Mouse (Mus musculus): ENCODE measurements at regions not wholly inside any gene's neighbourhood (a gene's known extent, or its start where the extent isn't known, plus 50 kb on each side); places are given as distances from the start of the nearest gene placed in this dataset.

- intact Hi-C loops (cut with DNase I), result loop anchor here (10.0 kb wide), 1 partner anchor 1129 kb away; no protein-coding TSS in a partner anchor
Measured at GRCm38 (mm10) chr6:147954253-147954652, 92.8 kb upstream of the Far2 start.

GRCm38 (mm10) chr6:147954967-147955830 lies 91.9 kb upstream of the Far2 start:
- intact Hi-C loops (cut with DNase I), result loop anchor here (10.0 kb wide), 1 partner anchor 1130 kb away; no protein-coding TSS in a partner anchor

GRCm38 (mm10) chr6:147964739-147965138 lies 82.3 kb upstream of the Far2 start:
- intact Hi-C loops (cut with DNase I), result no loop called here

- intact Hi-C loops (cut with DNase I), result no loop called here
Measured at GRCm38 (mm10) chr6:147970162-147970608, 76.9 kb upstream of the Far2 start.

- intact Hi-C loops (cut with DNase I), result no loop called here
Measured at GRCm38 (mm10) chr6:147972552-147972951, 74.5 kb upstream of the Far2 start.

GRCm38 (mm10) chr6:147973059-147973458 lies 74.0 kb upstream of the Far2 start:
- intact Hi-C loops (cut with DNase I), result no loop called here

- intact Hi-C loops (cut with DNase I), result no loop called here
Measured at GRCm38 (mm10) chr6:147975917-147976316, 71.1 kb upstream of the Far2 start.

- intact Hi-C loops (cut with DNase I), result no loop called here
Measured at GRCm38 (mm10) chr6:147989381-147989780, 57.7 kb upstream of the Far2 start.
